Mouse (Mus musculus) 3T3-L1 (cell line): ENCODE data around the gene Mrps18a.

Source experiments
- DNase-seq: peaks from one replicate; pipeline ENCODE4 v3.0.0-alpha.2; 2015; ENCODE audit warnings: low read depth, low spot score

Mrps18a gene

DNA sequence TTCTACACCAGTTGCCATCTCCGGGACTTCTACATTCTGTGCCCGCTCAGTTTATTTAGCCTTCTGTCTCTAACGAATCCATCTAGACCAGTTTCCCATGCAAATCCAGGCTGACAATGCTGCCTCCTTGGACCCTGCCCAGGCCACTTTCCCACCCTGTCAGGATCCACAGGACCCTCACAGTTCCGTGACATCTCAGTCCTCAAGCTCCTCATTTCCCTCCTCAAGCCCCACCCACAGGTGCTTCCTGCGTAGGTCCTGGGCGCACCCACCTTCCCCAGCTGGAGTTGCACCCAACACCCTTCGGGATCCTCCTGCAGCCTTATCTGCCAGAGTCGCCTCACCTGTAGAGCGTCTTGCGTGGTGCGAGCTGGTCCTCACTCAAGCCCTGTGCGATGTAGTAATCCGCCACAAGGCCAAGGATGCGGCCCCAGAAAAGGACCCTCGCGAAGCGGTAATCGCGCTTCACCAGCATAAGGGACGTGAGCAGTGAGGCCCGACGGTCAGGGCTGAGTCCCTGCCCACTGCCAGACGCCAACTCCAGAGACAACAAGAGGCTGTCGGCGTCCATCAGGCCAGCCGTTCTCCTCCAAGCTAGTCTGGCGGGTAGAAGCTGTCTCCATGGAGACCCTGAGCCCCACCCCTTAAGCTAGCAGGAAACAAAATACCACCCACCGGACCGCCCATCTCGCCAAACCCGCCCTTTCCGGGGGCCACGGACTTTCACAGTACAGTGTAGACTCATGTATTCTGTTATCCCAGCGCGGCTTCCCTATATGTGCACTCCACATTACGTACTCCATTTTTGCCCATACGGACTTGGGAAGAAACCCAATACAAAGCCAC is 33.0 kb downstream of the Mrps18a start, which contains the start of gene Rsph9:
Gene Rsph9, minus strand, starts transcription at position 639 of the 846 bp plus-strand sequence.
- no peak for DNase-seq

GRCm38 (mm10) chr17:46152847-46153782 is 42.3 kb downstream of the Mrps18a start, which contains the start of gene Mad2l1bp:
Mad2l1bp (minus strand) TSS chr17:46153553.
- peak; percentile 96 for DNase-seq

- DNase-seq = no peak
Observed at GRCm38 (mm10) chr17:46154336-46154735, 43.5 kb downstream of the Mrps18a start.

DNA sequence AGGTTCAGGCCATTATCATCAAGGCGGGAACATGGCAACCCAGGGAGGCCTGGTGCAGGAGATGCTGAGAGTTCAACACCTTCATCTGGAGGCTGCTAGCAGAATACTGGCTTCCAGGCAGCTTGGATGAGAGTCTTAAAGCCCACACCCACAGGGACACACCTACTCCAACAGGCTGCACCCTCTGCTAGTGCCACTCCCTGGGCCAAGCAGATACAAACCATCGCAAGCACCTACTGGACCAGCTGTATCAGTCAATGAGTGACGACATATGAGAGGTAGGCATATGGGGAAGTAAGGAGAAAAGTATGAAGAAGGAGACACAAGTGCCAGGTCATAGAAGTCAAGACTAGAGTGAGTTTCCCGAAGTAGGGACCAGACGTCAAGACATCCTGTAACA is 45.9 kb downstream of the Mrps18a start:
- no peak for DNase-seq

GRCm38 (mm10) chr17:46157131-46157530 is 46.3 kb downstream of the Mrps18a start:
- no peak for DNase-seq

- DNase-seq = no peak
Observed at GRCm38 (mm10) chr17:46159236-46159635, 48.5 kb downstream of the Mrps18a start.

- DNase-seq = peak; percentile 97
Observed at GRCm38 (mm10) chr17:46160090-46160662, 49.4 kb downstream of the Mrps18a start.

GRCm38 (mm10) chr17:46160686-46161085 is 49.9 kb downstream of the Mrps18a start, which contains the start of gene Gtpbp2:
Gtpbp2 (plus strand) TSS chr17:46161032.
- DNase-seq = peak; percentile 100

DNA sequence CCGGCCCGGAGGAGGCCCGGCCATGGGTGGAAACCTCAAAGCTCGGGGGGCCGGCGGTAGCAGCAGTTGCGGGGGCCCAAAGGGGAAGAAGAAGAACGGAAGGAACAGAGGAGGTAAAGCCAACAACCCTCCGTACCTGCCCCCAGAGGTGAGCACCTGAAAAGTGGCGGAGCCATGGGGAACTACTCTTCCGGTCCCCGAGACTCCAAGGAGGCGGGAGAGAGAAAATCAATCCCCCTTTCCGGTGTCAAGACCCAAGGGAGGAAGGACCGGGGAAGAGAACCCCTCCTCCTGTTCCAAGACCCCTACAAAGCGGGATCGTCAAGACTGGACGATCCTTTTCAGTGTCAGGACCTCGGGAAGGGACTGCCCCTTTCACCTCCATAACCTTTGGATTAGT is 50.4 kb downstream of the Mrps18a start:
- DNase-seq = peak; percentile 51

GRCm38 (mm10) chr17:46161710-46162109 is 50.9 kb downstream of the Mrps18a start:
- no peak for DNase-seq

DNA sequence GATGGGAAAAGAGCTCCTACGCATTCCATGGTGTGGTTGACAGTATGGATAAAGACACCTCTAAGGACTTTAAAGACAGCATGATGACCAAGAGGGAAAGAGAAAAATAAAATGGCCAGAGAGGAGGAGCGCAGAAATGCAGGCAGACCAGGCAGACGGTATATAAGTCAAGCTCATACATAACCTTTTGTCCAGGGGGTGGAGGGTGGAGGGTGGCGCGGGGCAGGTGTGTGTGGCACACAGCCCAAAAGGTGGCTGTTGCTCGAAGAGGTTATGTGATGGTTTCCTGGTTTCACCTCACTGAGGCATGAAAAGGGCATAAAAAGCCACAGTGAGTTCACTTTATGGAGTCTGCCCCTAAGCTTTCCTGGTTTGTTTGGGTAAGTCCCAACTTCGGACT is 51.8 kb downstream of the Mrps18a start:
- no peak for DNase-seq

DNA sequence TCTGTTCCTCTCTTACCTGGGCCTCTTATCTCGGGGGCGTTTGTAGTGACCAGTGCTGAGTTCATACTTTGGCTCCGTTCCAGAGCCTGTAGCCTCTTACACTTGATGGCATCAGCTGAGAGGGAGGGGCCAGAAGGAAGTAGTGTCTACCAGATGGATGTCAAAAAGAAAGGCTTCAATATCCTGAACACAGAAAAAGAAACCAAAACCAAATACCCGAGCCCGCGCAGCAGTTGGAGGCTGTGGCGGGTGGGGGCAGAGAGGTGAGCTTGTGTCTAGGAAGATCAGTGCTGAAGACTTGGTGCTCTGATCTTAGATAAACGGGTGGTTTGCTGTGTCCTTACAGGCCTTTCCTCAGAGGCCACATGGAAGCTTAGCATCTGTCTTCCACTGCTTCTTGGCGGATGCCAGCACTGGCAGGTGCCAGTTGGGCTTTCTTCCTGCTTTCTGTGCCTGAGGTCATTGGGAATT is 52.2 kb downstream of the Mrps18a start:
- peak; percentile 52 for DNase-seq

- DNase-seq = no peak
Observed at GRCm38 (mm10) chr17:46164301-46164700, 53.5 kb downstream of the Mrps18a start.

GRCm38 (mm10) chr17:46164791-46165190 is 54.0 kb downstream of the Mrps18a start:
- DNase-seq = no peak

- no peak for DNase-seq
Observed at GRCm38 (mm10) chr17:46165460-46165859, 54.7 kb downstream of the Mrps18a start.

DNA sequence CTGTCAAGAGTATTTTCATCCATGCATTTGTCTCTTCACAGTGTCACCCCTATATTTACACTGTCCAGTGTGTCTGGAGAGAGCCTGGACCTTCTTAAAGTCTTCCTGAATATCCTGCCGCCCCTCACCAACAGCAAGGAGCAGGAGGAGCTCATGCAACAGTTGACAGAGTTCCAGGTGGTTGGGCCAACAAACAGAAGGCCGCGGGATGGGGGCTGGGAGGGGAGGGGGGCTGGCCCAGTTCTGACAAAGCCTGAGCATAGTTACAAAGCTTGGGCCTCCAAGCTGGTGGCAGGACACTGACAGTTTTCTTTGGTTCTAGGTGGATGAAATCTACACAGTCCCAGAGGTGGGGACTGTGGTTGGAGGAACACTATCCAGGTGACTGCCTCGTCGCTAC is 55.5 kb downstream of the Mrps18a start:
- DNase-seq = no peak

DNA sequence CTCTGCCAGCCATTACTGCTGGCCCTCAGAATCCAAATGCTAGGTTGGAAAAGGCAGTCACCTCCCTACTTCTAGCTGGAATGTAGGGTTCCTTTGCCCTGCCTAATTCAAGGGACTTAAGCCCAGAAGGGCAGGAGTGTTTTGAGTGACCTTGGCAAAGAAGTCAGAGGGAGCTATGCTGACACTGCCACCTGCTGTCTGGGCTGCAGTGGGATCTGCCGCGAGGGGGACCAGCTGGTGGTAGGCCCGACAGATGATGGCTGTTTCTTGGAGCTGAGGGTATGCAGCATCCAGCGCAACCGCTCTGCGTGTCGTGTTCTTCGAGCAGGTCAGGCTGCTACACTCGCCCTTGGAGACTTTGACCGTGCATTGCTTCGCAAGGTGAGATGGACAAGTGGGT is 56.2 kb downstream of the Mrps18a start:
- DNase-seq = no peak

DNA sequence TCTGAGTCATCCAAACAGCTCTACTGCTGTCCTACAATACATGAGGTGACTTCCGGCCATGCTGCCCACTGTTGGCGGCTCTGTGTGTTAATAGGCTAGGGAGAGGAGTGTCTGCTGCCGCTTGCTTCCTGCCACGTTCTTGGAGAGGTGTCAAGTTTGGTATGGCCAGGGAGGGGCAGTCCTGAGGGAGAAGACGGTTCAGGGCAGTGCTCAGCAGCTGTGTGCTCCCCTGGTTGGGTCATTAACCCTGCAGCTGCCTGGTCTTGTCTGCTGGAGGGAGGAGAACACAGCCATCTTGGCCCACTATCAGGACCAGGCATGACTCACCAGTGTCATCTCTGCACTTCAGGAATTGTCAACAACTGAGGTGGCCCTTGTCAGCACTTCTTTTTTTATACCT is 57.5 kb downstream of the Mrps18a start:
- peak; percentile 56 for DNase-seq

DNA sequence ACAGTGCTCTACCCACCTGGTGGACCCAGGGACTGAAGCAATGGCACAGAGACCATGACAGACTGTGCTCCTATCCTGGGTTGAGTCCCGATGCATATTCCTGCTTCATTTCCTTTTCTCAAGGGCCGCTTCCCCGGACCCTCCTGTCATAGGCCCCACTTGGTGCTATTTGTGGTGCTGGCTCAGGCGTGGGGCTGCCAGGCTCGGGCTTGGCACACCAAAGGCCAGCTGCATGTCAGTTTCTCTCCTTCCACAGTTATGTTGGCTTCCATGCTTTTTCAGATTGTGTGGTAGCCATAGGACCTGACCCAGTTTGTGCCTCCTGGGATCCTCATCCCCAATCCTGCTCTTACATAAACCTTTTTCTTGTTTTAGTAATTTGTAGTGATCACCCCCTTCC is 58.0 kb downstream of the Mrps18a start:
- no peak for DNase-seq

DNA sequence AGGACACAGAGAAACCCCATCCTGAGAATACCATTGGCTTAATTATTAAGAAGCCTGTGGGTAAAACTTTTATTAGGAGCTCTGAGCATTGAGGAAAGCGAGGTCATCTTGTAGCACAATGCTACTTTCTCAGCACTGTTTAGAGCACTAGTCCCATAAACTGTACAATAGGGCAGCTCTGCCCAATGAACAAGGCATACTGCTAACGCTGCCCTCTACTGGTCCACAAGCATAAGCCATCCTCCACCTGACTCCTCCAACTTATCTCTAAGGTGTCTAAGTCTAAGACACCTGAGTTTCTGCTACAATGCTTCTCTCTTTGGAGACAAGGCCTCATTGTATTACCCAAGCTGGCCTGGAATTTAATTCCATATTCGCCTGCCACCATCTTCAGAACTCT is 59.8 kb downstream of the Mrps18a start:
- peak; percentile 68 for DNase-seq
